Mouse (Mus musculus) ES-E14 (cell line): ENCODE measurements around the gene Ushbp1.
"Not testable (repeated sequence)": the region's sequence is repeated elsewhere in the genome, so short reads cannot be mapped to it uniquely, and the experiment has no call there.

Source experiments
- CHD2 ChIP-seq: IDR thresholded peaks from 2 replicates; pipeline ENCODE4 v1.6.1; 2014; ENCODE audit warnings: mild to moderate bottlenecking, low read depth, low read length, inconsistent platforms
- HCFC1 ChIP-seq: IDR thresholded peaks from 2 replicates; pipeline ENCODE4 v1.6.1; 2012; ENCODE audit warnings: low read length, inconsistent platforms, borderline replicate concordance; ENCODE audit not compliant: insufficient read depth
- MAFK ChIP-seq: IDR thresholded peaks from 2 replicates; pipeline ENCODE4 v1.6.1; 2014; ENCODE audit warnings: mild to moderate bottlenecking, low read depth, low read length, inconsistent platforms; ENCODE audit not compliant: insufficient read depth
- ZC3H11A ChIP-seq: IDR thresholded peaks from 2 replicates; pipeline ENCODE4 v1.6.1; 2012; ENCODE audit warnings: low read depth, mild to moderate bottlenecking, inconsistent platforms, low read length, borderline replicate concordance
- ZNF384 ChIP-seq: IDR thresholded peaks from 2 replicates; pipeline ENCODE4 v1.6.1; 2012; ENCODE audit warnings: low read depth, low read length, inconsistent platforms

- not testable (repeated sequence) for TF ChIP-seq ZNF384, CHD2, HCFC1, ZC3H11A, MAFK
These were observed 37.3 kb upstream of the Ushbp1 start for GRCm38 (mm10) chr8:71432935-71433334.
